Mouse (Mus musculus) MEL (cell line): ENCODE results near the gene Slc1a3. TPM values are rescaled to one million over a fixed set of nuclear protein-coding genes. Genes with fewer than 3 reads are reported as not detected.

Experiments used
- DNase-seq: peaks from one replicate; pipeline ENCODE4 v3.0.0; 2011; ENCODE audit warnings: low read depth, low spot score
- H3K27ac ChIP-seq: 2 replicates; pipeline ENCODE4 v1.5.1; 2012; ENCODE audit warnings: low read depth, mild to moderate bottlenecking, control low read depth, low read length, moderate library complexity; ENCODE audit not compliant: control insufficient read depth
- H3K27me3 ChIP-seq, 2 experiments: fragments of 150-350 bp in 1 of 2; sonication (generic) in 1 of 2; 2 replicates each; pipeline ENCODE4 v1.6.1; 2012; ENCODE audit warnings: low read length in 2 of 2, mild to moderate bottlenecking in 2 of 2, improper control_type of control experiment in 1 of 2, moderate library complexity in 1 of 2; ENCODE audit not compliant: insufficient read depth in 2 of 2, control insufficient read depth in 1 of 2
- H3K36me3 ChIP-seq, 2 experiments: 2 replicates each; pipeline ENCODE4 v1.6.1; 2012 to 2014; ENCODE audit warnings: low read length in 2 of 2, improper control_type of control experiment in 1 of 2, inconsistent platforms in 1 of 2, mild to moderate bottlenecking in 1 of 2; ENCODE audit not compliant: insufficient read depth in 2 of 2, control insufficient read depth in 1 of 2
- H3K4me1 ChIP-seq, 2 experiments: fragments of 150-350 bp in 1 of 2; sonication (generic) in 1 of 2; 2 replicates each; pipeline ENCODE4 v1.6.1; 2012; ENCODE audit warnings: low read length in 2 of 2, improper control_type of control experiment in 1 of 2, mild to moderate bottlenecking in 1 of 2; ENCODE audit not compliant: insufficient read depth in 2 of 2, control insufficient read depth in 1 of 2
- H3K4me3 ChIP-seq, 2 experiments: fragments of 150-350 bp in 1 of 2; sonication (generic) in 1 of 2; 2 replicates each; pipeline ENCODE4 v1.5.1; 2012; ENCODE audit warnings: low read depth in 2 of 2, low read length in 2 of 2, mild to moderate bottlenecking in 2 of 2, moderate library complexity in 2 of 2, control low read depth in 1 of 2, improper control_type of control experiment in 1 of 2; ENCODE audit not compliant: control insufficient read depth in 1 of 2, insufficient read depth in 1 of 2
- H3K79me2 ChIP-seq: 2 replicates; pipeline ENCODE4 v1.6.1; 2012; ENCODE audit warnings: mild to moderate bottlenecking, low read length, moderate library complexity; ENCODE audit not compliant: control insufficient read depth, poor library complexity, insufficient read depth
- H3K9ac ChIP-seq: 2 replicates; pipeline ENCODE4 v1.6.1; 2012; ENCODE audit warnings: low read depth, mild to moderate bottlenecking, control low read depth, low read length, moderate library complexity; ENCODE audit not compliant: control insufficient read depth, poor library complexity, severe bottlenecking
- H3K9me3 ChIP-seq: fragments of 150-350 bp; sonication (generic); replicated peaks from 2 replicates; pipeline ENCODE4 v1.6.1; 2012; ENCODE audit warnings: mild to moderate bottlenecking, low read length, improper control_type of control experiment, moderate library complexity; ENCODE audit not compliant: insufficient read depth
- BHLHE40 ChIP-seq: IDR thresholded peaks from 2 replicates; pipeline ENCODE4 v1.6.1; 2012; ENCODE audit warnings: low read depth, mild to moderate bottlenecking, inconsistent platforms, low read length, improper control_type of control experiment, borderline replicate concordance
- CHD1 ChIP-seq: IDR thresholded peaks from 2 replicates; pipeline ENCODE4 v1.6.1; 2012; ENCODE audit warnings: low read depth, mild to moderate bottlenecking, inconsistent platforms, low read length, improper control_type of control experiment
- CTCF ChIP-seq, 3 experiments: IDR thresholded peaks in 2 of 3; conservative IDR thresholded peaks in 1 of 3; 2 replicates each; pipeline ENCODE4 v1.5.1; 2011 to 2012; ENCODE audit warnings: low read length in 3 of 3, low read depth in 2 of 3, mild to moderate bottlenecking in 2 of 3, improper control_type of control experiment in 1 of 3, inconsistent platforms in 1 of 3, mixed read lengths in 1 of 3, moderate library complexity in 1 of 3; ENCODE audit not compliant: control insufficient read depth in 1 of 3, insufficient read depth in 1 of 3, poor library complexity in 1 of 3, severe bottlenecking in 1 of 3
- E2F4 ChIP-seq: IDR thresholded peaks from 2 replicates; pipeline ENCODE4 v1.6.1; 2011; ENCODE audit warnings: low read depth, low read length, improper control_type of control experiment, borderline replicate concordance
- ELF1 ChIP-seq: IDR thresholded peaks from 2 replicates; pipeline ENCODE4 v1.6.1; 2014; ENCODE audit warnings: low read depth, mild to moderate bottlenecking, inconsistent platforms, low read length, improper control_type of control experiment, moderate library complexity
- EP300 ChIP-seq, 2 experiments: IDR thresholded peaks; 2 replicates each; pipeline ENCODE4 v1.6.1; 2011; ENCODE audit warnings: improper control_type of control experiment in 2 of 2, low read length in 2 of 2, low read depth in 1 of 2, mild to moderate bottlenecking in 1 of 2
- GABPA ChIP-seq: IDR thresholded peaks from 2 replicates; pipeline ENCODE4 v1.6.1; 2012; ENCODE audit warnings: low read depth, mild to moderate bottlenecking, inconsistent platforms, low read length, improper control_type of control experiment, moderate library complexity
- GATA1 ChIP-seq: IDR thresholded peaks from 2 replicates; pipeline ENCODE4 v1.6.1; 2011; ENCODE audit warnings: low read depth, low read length, improper control_type of control experiment
- JUND ChIP-seq: IDR thresholded peaks from 2 replicates; pipeline ENCODE4 v1.6.1; 2011; ENCODE audit warnings: low read depth, mild to moderate bottlenecking, improper control_type of control experiment, low read length
- MAX ChIP-seq: IDR thresholded peaks from 2 replicates; pipeline ENCODE4 v1.6.1; 2011; ENCODE audit warnings: low read length, improper control_type of control experiment
- MEF2A ChIP-seq: IDR thresholded peaks from 2 replicates; pipeline ENCODE4 v1.6.1; 2014; ENCODE audit warnings: low read depth, mild to moderate bottlenecking, inconsistent platforms, low read length, improper control_type of control experiment; ENCODE audit not compliant: poor library complexity, insufficient replicate concordance, severe bottlenecking; ENCODE audit errors: extremely low read depth
- MYB ChIP-seq: IDR thresholded peaks from 2 replicates; pipeline ENCODE4 v1.6.1; 2011; ENCODE audit warnings: mild to moderate bottlenecking, low read depth, low read length, improper control_type of control experiment
- NELFE ChIP-seq: IDR thresholded peaks from 2 replicates; pipeline ENCODE4 v1.6.1; 2011; ENCODE audit warnings: low read depth, low read length, improper control_type of control experiment
- POLR2A ChIP-seq, 2 experiments: IDR thresholded peaks; 2 replicates each; pipeline ENCODE4 v1.6.1; 2011 to 2012; ENCODE audit warnings: low read length in 2 of 2, mild to moderate bottlenecking in 2 of 2, control low read depth in 1 of 2, improper control_type of control experiment in 1 of 2, low read depth in 1 of 2, moderate library complexity in 1 of 2; ENCODE audit not compliant: control insufficient read depth in 1 of 2, insufficient read depth in 1 of 2, poor library complexity in 1 of 2
- RAD21 ChIP-seq: IDR thresholded peaks from 2 replicates; pipeline ENCODE4 v1.6.1; 2011; ENCODE audit warnings: mild to moderate bottlenecking, low read depth, low read length, improper control_type of control experiment
- RCOR1 ChIP-seq: IDR thresholded peaks from 2 replicates; pipeline ENCODE4 v1.6.1; 2012; ENCODE audit warnings: low read depth, mild to moderate bottlenecking, inconsistent platforms, low read length, improper control_type of control experiment
- SMC3 ChIP-seq: IDR thresholded peaks from 2 replicates; pipeline ENCODE4 v1.6.1; 2011; ENCODE audit warnings: low read depth, low read length, improper control_type of control experiment
- TBP ChIP-seq: IDR thresholded peaks from 2 replicates; pipeline ENCODE4 v1.8.0; 2011; ENCODE audit warnings: low read depth, low read length, improper control_type of control experiment
- USF1 ChIP-seq: IDR thresholded peaks from 2 replicates; pipeline ENCODE4 v1.6.1; 2014; ENCODE audit warnings: low read depth, mild to moderate bottlenecking, inconsistent platforms, low read length, improper control_type of control experiment, moderate library complexity
- USF2 ChIP-seq, 2 experiments: IDR thresholded peaks; 2 replicates each; pipeline ENCODE4 v1.6.1; 2011 to 2012; ENCODE audit warnings: improper control_type of control experiment in 2 of 2, low read length in 2 of 2, borderline replicate concordance in 1 of 2, inconsistent platforms in 1 of 2, low read depth in 1 of 2, mild to moderate bottlenecking in 1 of 2; ENCODE audit not compliant: insufficient read depth in 1 of 2
- ZC3H11A ChIP-seq: IDR thresholded peaks from 2 replicates; pipeline ENCODE4 v1.6.1; 2012; ENCODE audit warnings: low read depth, mild to moderate bottlenecking, inconsistent platforms, low read length, improper control_type of control experiment
- ZMIZ1 ChIP-seq: IDR thresholded peaks from 2 replicates; pipeline ENCODE4 v1.6.1; 2012; ENCODE audit warnings: low read depth, mild to moderate bottlenecking, inconsistent platforms, low read length, improper control_type of control experiment, moderate library complexity
- polyA plus RNA-seq, 2 experiments: library from polyadenylated mRNA; stranded (reverse) in 1 of 2; unstranded in 1 of 2; fragments of >175 nt in 1 of 2; fragments of >200 nt in 1 of 2; gene quantifications; 2 replicates each; pipeline versions ENCODE4 v1.2.1 to v1.2.4; 2012; ENCODE audit warnings: low replicate concordance in 2 of 2, low read depth in 1 of 2; ENCODE audit not compliant: insufficient read length in 2 of 2, insufficient read depth in 1 of 2, missing spikeins in 1 of 2
- total RNA-seq: library from RNA; depleted of rRNA; stranded (reverse); fragments of 300-350 nt; gene quantifications from 2 replicates; pipeline ENCODE4 v1.2.3, GENCODE M21; 2012

The Slc1a3 gene
- total and polyA plus RNA-seq, 3 experiments: not detected

DNA sequence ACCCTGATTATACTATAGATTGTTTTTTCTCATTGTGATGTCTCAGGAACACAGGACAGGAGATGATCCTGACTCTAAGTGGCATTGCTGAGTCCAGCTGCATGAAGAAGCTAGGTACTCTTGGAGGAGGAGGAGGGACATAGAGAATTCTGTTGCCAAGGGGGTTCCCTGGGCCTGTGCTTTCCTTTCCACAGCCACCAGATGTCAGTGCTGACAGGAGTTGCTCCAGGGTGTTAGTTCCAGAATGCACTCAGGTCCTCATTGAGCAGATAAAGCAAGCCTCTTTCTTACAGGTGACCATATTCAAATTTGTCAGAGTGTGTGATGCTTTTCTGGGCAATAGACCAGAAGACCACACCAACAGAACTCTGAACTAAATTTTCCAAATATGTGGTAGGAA lies 86.7 kb downstream of the Slc1a3 start:
- Histone ChIP-seq H3K36me3 (peaks cover 0 to 5% of the 10 kb centered on the region in 2 experiments; a peak in 2 of 4 replicates), H3K9ac (no peak overlapping the region), H3K4me1 (peaks cover 0 to 9% of the 10 kb centered on the region in 2 experiments; a peak in 2 of 4 replicates), H3K79me2 (no peaks in the 10 kb centered on the region), H3K27ac (no peak overlapping the region), H3K4me3 (no peak overlapping the region), H3K9me3 (no peaks in the 10 kb centered on the region), H3K27me3 (peaks cover 2 to 3% of the 10 kb centered on the region in 2 experiments; a peak in 3 of 4 replicates)
- TF ChIP-seq EP300 (IDR thresholded peaks at IDR 0.05; ENCODE audit: low read depth in 1 of 2, low read length in 2 of 2) (no peak), CTCF (IDR thresholded peaks at IDR 0.05 in 2 of 3, conservative IDR thresholded peaks at IDR 0.05 in 1 of 3; ENCODE audit: control insufficient read depth in 1 of 3, insufficient read depth in 1 of 3, low read depth in 2 of 3, low read length in 3 of 3, poor library complexity in 1 of 3, severe bottlenecking in 1 of 3) (peak; percentile 42 to 74 (median 70); a peak in 5 of 6 replicates), ZC3H11A (peak; percentile 51), MAX (no peak), SMC3 (peak; percentile 77), RAD21 (peak; percentile 72), GABPA (no peak), POLR2A (IDR thresholded peaks at IDR 0.05; ENCODE audit: control insufficient read depth in 1 of 2, insufficient read depth in 1 of 2, low read depth in 1 of 2, low read length in 2 of 2, poor library complexity in 1 of 2) (no peak), CHD1 (no peak)
- peak; percentile 53 for DNase-seq

DNA sequence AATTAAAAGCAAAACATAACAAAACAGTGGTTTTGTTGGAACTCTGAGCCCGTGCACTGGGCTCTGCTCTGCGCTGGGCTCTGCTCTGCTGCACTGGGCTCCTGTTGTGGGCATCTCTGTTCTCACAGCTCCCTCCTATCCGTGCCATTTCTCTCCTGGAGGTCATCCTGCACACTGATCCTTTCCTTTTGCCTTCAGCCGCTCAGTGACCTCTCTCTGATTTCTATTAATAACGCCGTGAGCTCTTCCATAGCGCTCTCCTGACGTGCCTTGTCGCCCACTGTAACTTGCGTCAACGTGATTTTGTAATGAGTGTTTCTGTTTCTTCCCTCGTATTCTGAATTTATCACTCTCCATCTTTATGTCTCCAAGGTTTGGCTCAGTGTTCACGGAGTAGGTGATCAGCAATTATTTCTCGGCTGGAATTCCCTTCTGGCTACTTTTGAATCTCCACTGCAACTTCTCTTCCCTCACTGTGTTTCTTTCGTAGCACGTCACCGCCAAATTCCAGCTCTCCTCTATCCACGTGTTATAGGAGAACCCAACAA lies 91.0 kb downstream of the Slc1a3 start:
- TF ChIP-seq JUND: no peak
- no peak for TF ChIP-seq SMC3
- TF ChIP-seq GABPA: no peak
- TF ChIP-seq RCOR1: no peak
- no peak for TF ChIP-seq GATA1
- TF ChIP-seq TBP: no peak
- no peak for TF ChIP-seq USF2 (IDR thresholded peaks at IDR 0.05; ENCODE audit: borderline replicate concordance in 1 of 2, insufficient read depth in 1 of 2, low read depth in 1 of 2, low read length in 2 of 2)
- no peak for TF ChIP-seq ZC3H11A
- TF ChIP-seq ZMIZ1: no peak
- TF ChIP-seq BHLHE40: no peak
- TF ChIP-seq NELFE: no peak
- no peak for TF ChIP-seq USF1
- no peak for TF ChIP-seq E2F4
- TF ChIP-seq MYB: no peak
- TF ChIP-seq EP300 (IDR thresholded peaks at IDR 0.05; ENCODE audit: low read depth in 1 of 2, low read length in 2 of 2): no peak
- TF ChIP-seq ELF1: no peak
- TF ChIP-seq CHD1: no peak
- TF ChIP-seq MEF2A: no peak
- no peak for TF ChIP-seq POLR2A (IDR thresholded peaks at IDR 0.05; ENCODE audit: control insufficient read depth in 1 of 2, insufficient read depth in 1 of 2, low read depth in 1 of 2, low read length in 2 of 2, poor library complexity in 1 of 2)
- H3K36me3 ChIP-seq: no peaks in the 10 kb centered on the region
- H3K4me1 ChIP-seq: no peaks in the 10 kb centered on the region

More for the DNA sequence above, 91.0 kb downstream of the Slc1a3 start:
- Histone ChIP-seq H3K9ac (no peak overlapping the region), H3K27me3 (peaks cover 2 to 7% of the 10 kb centered on the region in 2 experiments; a peak in 3 of 4 replicates), H3K79me2 (no peaks in the 10 kb centered on the region), H3K27ac (no peak overlapping the region), H3K9me3 (no peaks in the 10 kb centered on the region), H3K4me3 (no peak overlapping the region)
- no peak for DNase-seq
